Mouse (Mus musculus) adrenal gland, postnatal 14 days (tissue): ENCODE results near the gene Foxk1. TPM values are rescaled to one million over a fixed set of nuclear protein-coding genes. Genes with fewer than 3 reads are reported as not detected.
A peak's percentile ranks its signal among the peaks of the same experiment; 100 is the strongest.

Source experiments
- DNase-seq: peaks from one replicate; pipeline ENCODE4 v3.0.0; 2021; ENCODE audit warnings: mixed read lengths
- total RNA-seq: library from RNA; stranded (reverse); gene quantifications from 2 replicates; pipeline ENCODE4 v1.2.3, GENCODE M21; 2021

The Foxk1 gene
- total RNA-seq, 1 experiment from 2014 or later = 20.2 TPM

GRCm38 (mm10) chr5:142420317-142420716 lies 19.0 kb downstream of the Foxk1 start:
- no peak for DNase-seq

GRCm38 (mm10) chr5:142420920-142421319 lies 19.6 kb downstream of the Foxk1 start:
- DNase-seq = no peak

GRCm38 (mm10) chr5:142421886-142422285 lies 20.6 kb downstream of the Foxk1 start:
- DNase-seq = no peak

GRCm38 (mm10) chr5:142423141-142423540 lies 21.8 kb downstream of the Foxk1 start:
- no peak for DNase-seq

- DNase-seq = no peak
These were observed 22.4 kb downstream of the Foxk1 start for GRCm38 (mm10) chr5:142423701-142424100.

- peak; percentile 74 for DNase-seq
These were observed 23.5 kb downstream of the Foxk1 start for GRCm38 (mm10) chr5:142424627-142425349.

- DNase-seq = peak; percentile 52
These were observed 25.2 kb downstream of the Foxk1 start for GRCm38 (mm10) chr5:142426476-142426875.

- DNase-seq = no peak
These were observed 26.6 kb downstream of the Foxk1 start for GRCm38 (mm10) chr5:142427876-142428275.

GRCm38 (mm10) chr5:142428691-142429090 lies 27.4 kb downstream of the Foxk1 start:
- no peak for DNase-seq

- no peak for DNase-seq
These were observed 29.7 kb downstream of the Foxk1 start for GRCm38 (mm10) chr5:142431029-142431428.

- peak; percentile 63 for DNase-seq
These were observed 30.6 kb downstream of the Foxk1 start for GRCm38 (mm10) chr5:142431811-142432434.

GRCm38 (mm10) chr5:142432695-142433094 lies 31.4 kb downstream of the Foxk1 start:
- DNase-seq = no peak

- DNase-seq = no peak
These were observed 32.8 kb downstream of the Foxk1 start for GRCm38 (mm10) chr5:142434052-142434451.

GRCm38 (mm10) chr5:142435736-142436135 lies 34.4 kb downstream of the Foxk1 start:
- DNase-seq = no peak

- no peak for DNase-seq
These were observed 37.2 kb downstream of the Foxk1 start for GRCm38 (mm10) chr5:142438380-142438938.

GRCm38 (mm10) chr5:142439911-142440432 lies 38.7 kb downstream of the Foxk1 start:
- DNase-seq = no peak

GRCm38 (mm10) chr5:142440451-142441147 lies 39.3 kb downstream of the Foxk1 start:
- DNase-seq = peak; percentile 95

- DNase-seq = no peak
These were observed 40.2 kb downstream of the Foxk1 start for GRCm38 (mm10) chr5:142441332-142442044.

GRCm38 (mm10) chr5:142442045-142442440 lies 40.7 kb downstream of the Foxk1 start:
- DNase-seq = no peak

- DNase-seq = no peak
These were observed 42.2 kb downstream of the Foxk1 start for GRCm38 (mm10) chr5:142443514-142443913.

GRCm38 (mm10) chr5:142443994-142444393 lies 42.7 kb downstream of the Foxk1 start:
- DNase-seq = no peak
